18 mouse cellular contexts compared by ENCODE assay signal in the genomic region with DNA sequence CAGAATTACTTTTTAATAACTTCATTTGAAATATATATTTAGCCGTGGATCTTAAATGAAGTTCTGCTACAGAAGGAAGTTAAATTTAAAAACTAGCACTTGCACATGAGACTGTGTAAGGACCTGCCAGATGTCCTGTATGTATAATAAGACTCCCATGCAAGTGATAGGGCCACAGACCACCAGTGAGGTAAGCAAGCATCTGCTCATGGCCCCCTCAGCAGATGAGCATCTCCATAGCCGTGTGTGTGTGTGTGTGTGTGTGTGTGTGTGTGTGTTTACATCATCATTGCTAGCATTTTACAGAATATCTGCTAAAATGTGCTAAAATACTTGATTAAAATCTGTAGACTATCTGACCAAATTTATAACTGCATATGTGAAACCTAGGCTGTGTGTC.
"Had no signal": no experiment of that assay in that cellular context is flagged by ENCODE, and none has a peak within 500 bp of the region (broad histone marks: within the 10 kb centered on the region; RNA-seq: fewer than 3 reads in every experiment).

No protein-coding gene starts in this region.

- H3K4me3 ChIP-seq: liver, embryonic 15.5 days; lung, embryonic 15.5 days; megakaryocyte, embryonic 14.5 days; midbrain, embryonic 13.5 days; midbrain, embryonic 15.5 days; neural tube, embryonic 12.5 days; stomach, embryonic 15.5 days had no signal

- H3K9ac ChIP-seq: liver, embryonic 15.5 days; liver, postnatal 0 days; lung, embryonic 15.5 days; midbrain, embryonic 13.5 days; midbrain, embryonic 15.5 days; neural tube, embryonic 12.5 days; stomach, embryonic 15.5 days had no signal

- H3K27me3 ChIP-seq: liver, embryonic 15.5 days; lung, embryonic 15.5 days; megakaryocyte, embryonic 14.5 days; midbrain, embryonic 13.5 days; midbrain, embryonic 15.5 days; neural tube, embryonic 12.5 days; stomach, embryonic 15.5 days had no signal

- ATAC-seq: liver, postnatal 0 days; lung, postnatal 0 days; midbrain, embryonic 13.5 days; midbrain, embryonic 15.5 days had no signal

- H3K4me2 ChIP-seq: liver, embryonic 15.5 days; lung, embryonic 15.5 days; midbrain, embryonic 11.5 days; midbrain, embryonic 13.5 days; midbrain, embryonic 15.5 days; neural tube, embryonic 12.5 days; stomach, embryonic 15.5 days had no signal

- H3K4me1 ChIP-seq: lung, embryonic 15.5 days; midbrain, embryonic 15.5 days; neural tube, embryonic 12.5 days; stomach, embryonic 15.5 days had no signal

- H3K27ac ChIP-seq: lung, embryonic 15.5 days; macrophage; midbrain, embryonic 13.5 days; midbrain, embryonic 15.5 days; neural tube, embryonic 12.5 days; stomach, embryonic 15.5 days; stomach, postnatal 0 days had no signal

- H3K9me3 ChIP-seq: liver, embryonic 15.5 days; lung, embryonic 15.5 days; megakaryocyte, embryonic 14.5 days; midbrain, embryonic 13.5 days; midbrain, embryonic 15.5 days; neural tube, embryonic 12.5 days; stomach, embryonic 15.5 days had no signal

- DNase-seq: liver, postnatal 0 days; lung, adult 2 months; lung, postnatal 14 days; lung, postnatal 36 days; thymus, adult 2 months; thymus, postnatal 25 days; thymus, postnatal 4 days had no signal
